Mouse (Mus musculus) mesoderm, embryonic 11.5 days (tissue): Measurements from ENCODE around the gene Zfyve16.

Experiments
- DNase-seq: peaks from one replicate; pipeline ENCODE4 v3.0.0-alpha.2; 2012; ENCODE audit warnings: low read depth, low spot score

Gene Zfyve16

DNA sequence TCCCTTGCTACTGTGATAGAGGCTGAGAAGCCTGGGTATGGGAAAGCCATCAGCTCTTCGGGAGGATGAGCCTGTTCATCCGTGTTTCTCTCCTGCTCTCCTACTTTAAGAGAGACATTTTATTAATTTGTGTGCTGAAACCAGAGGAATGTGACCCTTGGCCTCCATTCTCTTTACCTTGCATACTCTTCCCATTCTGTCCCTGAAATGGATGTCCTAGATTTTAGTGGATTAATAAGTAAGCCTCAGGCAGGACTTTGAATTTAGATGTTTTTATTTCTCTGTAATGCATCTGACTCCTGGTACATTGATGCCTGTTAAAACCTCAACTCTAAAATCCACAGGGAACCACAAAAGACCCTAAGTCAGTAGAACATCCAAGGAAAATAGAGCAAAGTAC is 61.3 kb downstream of the Zfyve16 start:
- DNase-seq: no peak

- no peak for DNase-seq
Measured at GRCm38 (mm10) chr13:92467891-92468290, 62.8 kb downstream of the Zfyve16 start.

DNA sequence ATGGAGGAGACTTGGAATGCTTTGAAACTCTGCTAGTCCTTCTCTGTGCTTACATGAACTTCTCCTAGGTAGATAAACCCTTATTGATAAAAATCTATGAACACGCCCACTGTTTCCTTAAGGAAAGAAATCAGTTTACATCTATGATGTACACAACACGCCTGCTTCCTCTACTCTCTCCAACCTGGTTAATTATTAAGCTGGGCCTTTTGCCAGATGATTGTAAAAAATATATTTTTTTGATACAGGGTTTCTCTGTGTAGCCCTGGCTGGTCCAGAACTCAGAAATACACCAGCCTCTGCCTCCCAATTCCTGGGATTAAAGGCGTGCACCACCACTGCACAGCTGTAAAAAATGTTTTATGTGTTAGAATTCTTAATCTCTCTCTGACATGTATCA is 66.0 kb downstream of the Zfyve16 start:
- DNase-seq: no peak

GRCm38 (mm10) chr13:92446872-92447271 is 83.8 kb downstream of the Zfyve16 start:
- no peak for DNase-seq

- no peak for DNase-seq
Measured at GRCm38 (mm10) chr13:92440286-92440685, 90.4 kb downstream of the Zfyve16 start.

- no peak for DNase-seq
Measured at GRCm38 (mm10) chr13:92438656-92439055, 92.0 kb downstream of the Zfyve16 start.
